ENCODE assay signal across 14 mouse cellular contexts in genomic region chr12:103358951-103359801, GRCm38 (mm10). TPM values are rescaled to one million over a fixed set of nuclear protein-coding genes. Genes with fewer than 3 reads are reported as not detected.
DNase-seq lines count a peak whose midpoint lies in the region; ATAC-seq and TF ChIP-seq lines count a peak whose summit lies in the region.
"Had no signal": no experiment of that assay in that cellular context is flagged by ENCODE, and none has a peak within 500 bp of the region (broad histone marks: within the 10 kb centered on the region; RNA-seq: fewer than 3 reads in every experiment).

No protein-coding gene starts in this region.

- no peak overlapping the region for H3K4me2 ChIP-seq in hindbrain, embryonic 11.5 days (replicated peaks; ENCODE audit: low read depth, low read length)
- no peak overlapping the region for H3K4me2 ChIP-seq in hindbrain, postnatal 0 days (ENCODE audit: low read depth, low read length)
- H3K4me2 ChIP-seq in neural tube, embryonic 13.5 days, result no peak overlapping the region
- no peak overlapping the region for H3K4me2 ChIP-seq in neural tube, embryonic 15.5 days
- H3K4me2 ChIP-seq: heart, embryonic 13.5 days; kidney, embryonic 15.5 days; liver, embryonic 12.5 days; stomach, embryonic 15.5 days had no signal

- 0 out of 2 replicates have a peak, but pooled peaks have one; percentile 42 for ATAC-seq in hindbrain, embryonic 11.5 days (ENCODE audit: low FRiP score)
- no peak; the same call in 1 of the 2 replicates for ATAC-seq in hindbrain, postnatal 0 days
- ATAC-seq in neural tube, embryonic 13.5 days (ENCODE audit: low read depth), result peak; percentile 42; the same call in 1 of the 2 replicates
- ATAC-seq in neural tube, embryonic 15.5 days (ENCODE audit: low FRiP score), result no peak
- ATAC-seq: liver, embryonic 12.5 days had no signal

- TF ChIP-seq POLR2A in lung, adult 2 months (IDR thresholded peaks at IDR 0.05; ENCODE audit: borderline replicate concordance, extremely low read depth, low read depth, low read length), result no peak

- no peak overlapping the region for H3K27ac ChIP-seq in hindbrain, embryonic 11.5 days (ENCODE audit: low read depth, low read length)
- H3K27ac ChIP-seq in hindbrain, postnatal 0 days, result no peak overlapping the region
- H3K27ac ChIP-seq in neural tube, embryonic 13.5 days (replicated peaks), result no peak overlapping the region
- no peak overlapping the region for H3K27ac ChIP-seq in neural tube, embryonic 15.5 days (replicated peaks)
- peak overlapping the region; percentile 98 for H3K27ac ChIP-seq in gastrocnemius, adult 2 months
- H3K27ac ChIP-seq: kidney, embryonic 15.5 days; liver, embryonic 12.5 days; stomach, embryonic 15.5 days had no signal

- H3K4me3 ChIP-seq in hindbrain, embryonic 11.5 days (ENCODE audit: low read depth, low read length), result no peak overlapping the region
- H3K4me3 ChIP-seq in hindbrain, postnatal 0 days (ENCODE audit: low read length), result no peak overlapping the region
- H3K4me3 ChIP-seq in neural tube, embryonic 13.5 days, result no peak overlapping the region
- H3K4me3 ChIP-seq in neural tube, embryonic 15.5 days (replicated peaks), result no peak overlapping the region
- peak overlapping the region; percentile 85 for H3K4me3 ChIP-seq in gastrocnemius, adult 2 months
- no peak overlapping the region for H3K4me3 ChIP-seq in lung, adult 2 months (replicated peaks; ENCODE audit: extremely low read depth, low read depth, low read length)
- H3K4me3 ChIP-seq: heart, embryonic 13.5 days; kidney, embryonic 15.5 days; liver, embryonic 12.5 days; stomach, embryonic 15.5 days had no signal

- H3K27me3 ChIP-seq in hindbrain, embryonic 11.5 days (ENCODE audit: control insufficient read depth, insufficient read depth, low read length), result no peaks in the 10 kb centered on the region
- H3K27me3 ChIP-seq in hindbrain, postnatal 0 days (ENCODE audit: insufficient read depth, low read length), result no peaks in the 10 kb centered on the region
- H3K27me3 ChIP-seq in neural tube, embryonic 13.5 days, result no peaks in the 10 kb centered on the region
- H3K27me3 ChIP-seq in neural tube, embryonic 15.5 days (replicated peaks), result no peaks in the 10 kb centered on the region
- H3K27me3 ChIP-seq: heart, embryonic 13.5 days; stomach, embryonic 15.5 days had no signal

- no peaks in the 10 kb centered on the region for H3K4me1 ChIP-seq in hindbrain, embryonic 11.5 days (replicated peaks; ENCODE audit: control insufficient read depth, insufficient read depth, low read length)
- H3K4me1 ChIP-seq in hindbrain, postnatal 0 days (ENCODE audit: insufficient read depth, low read length), result no peaks in the 10 kb centered on the region
- H3K4me1 ChIP-seq in neural tube, embryonic 13.5 days (replicated peaks), result peaks cover 6% of the 10 kb centered on the region; the same call in 1 of the 2 replicates
- no peaks in the 10 kb centered on the region for H3K4me1 ChIP-seq in neural tube, embryonic 15.5 days
- no peaks in the 10 kb centered on the region for H3K4me1 ChIP-seq in lung, adult 2 months (ENCODE audit: control insufficient read depth, insufficient read depth, low read length)
- H3K4me1 ChIP-seq: kidney, embryonic 15.5 days; liver, embryonic 12.5 days; stomach, embryonic 15.5 days had no signal

- no peaks in the 10 kb centered on the region for H3K9me3 ChIP-seq in hindbrain, embryonic 11.5 days (ENCODE audit: control insufficient read depth, low read length)
- no peaks in the 10 kb centered on the region for H3K9me3 ChIP-seq in hindbrain, postnatal 0 days (ENCODE audit: low read length)
- H3K9me3 ChIP-seq in neural tube, embryonic 13.5 days, result no peaks in the 10 kb centered on the region
- H3K9me3 ChIP-seq in neural tube, embryonic 15.5 days (replicated peaks), result no peaks in the 10 kb centered on the region
- H3K9me3 ChIP-seq: heart, embryonic 13.5 days; kidney, embryonic 15.5 days; liver, embryonic 12.5 days; stomach, embryonic 15.5 days had no signal

- TF ChIP-seq CTCF in hindbrain, postnatal 0 days (IDR thresholded peaks at IDR 0.05; ENCODE audit: low read depth), result no peak
- no peak for TF ChIP-seq CTCF in gastrocnemius, adult 2 months (IDR thresholded peaks at IDR 0.05)
- TF ChIP-seq CTCF in lung, adult 2 months (IDR thresholded peaks at IDR 0.05; ENCODE audit: insufficient read depth, low read length), result no peak

- 58% methylated on average over 4 of the region's 4 CpGs for WGBS in hindbrain, embryonic 11.5 days
- WGBS in hindbrain, postnatal 0 days, result 69% methylated on average over 4 of the region's 4 CpGs
- WGBS in neural tube, embryonic 13.5 days, result 62% methylated on average over 4 of the region's 4 CpGs
- 63% methylated on average over 4 of the region's 4 CpGs for WGBS in neural tube, embryonic 15.5 days
- 62% methylated on average over 4 of the region's 4 CpGs for WGBS in lung, adult 2 months

- no peak overlapping the region for H3K9ac ChIP-seq in hindbrain, embryonic 11.5 days (ENCODE audit: low read depth, low read length)
- H3K9ac ChIP-seq in hindbrain, postnatal 0 days (replicated peaks; ENCODE audit: low read length), result no peak overlapping the region
- H3K9ac ChIP-seq in neural tube, embryonic 13.5 days, result no peak overlapping the region
- H3K9ac ChIP-seq in neural tube, embryonic 15.5 days (replicated peaks), result no peak overlapping the region
- H3K9ac ChIP-seq: kidney, embryonic 15.5 days; liver, embryonic 12.5 days; stomach, embryonic 15.5 days had no signal

- H3K36me3 ChIP-seq in hindbrain, embryonic 11.5 days (ENCODE audit: control insufficient read depth, insufficient read depth, low read length), result no peaks in the 10 kb centered on the region
- no peaks in the 10 kb centered on the region for H3K36me3 ChIP-seq in hindbrain, postnatal 0 days (ENCODE audit: insufficient read depth, low read length)
- no peaks in the 10 kb centered on the region for H3K36me3 ChIP-seq in neural tube, embryonic 13.5 days
- H3K36me3 ChIP-seq in neural tube, embryonic 15.5 days, result no peaks in the 10 kb centered on the region
- H3K36me3 ChIP-seq: heart, embryonic 13.5 days; kidney, embryonic 15.5 days; liver, embryonic 12.5 days; stomach, embryonic 15.5 days had no signal

- no peak for DNase-seq in hindbrain, embryonic 11.5 days (ENCODE audit: low spot score)
- DNase-seq in hindbrain, postnatal 0 days (ENCODE audit: low spot score), result no peak
- DNase-seq in gastrocnemius, adult 2 months, result peak; percentile 88
- DNase-seq in mesoderm, embryonic 11.5 days (ENCODE audit: low read depth, low spot score), result peak; percentile 23
- DNase-seq in lung, adult 2 months, result no peak
- no peak for DNase-seq in cerebellum, adult 11 months
- DNase-seq: cerebellum, postnatal 10 days had no signal

- intact Hi-C loops in gastrocnemius, adult 2 months (cut with DNase I), result no loop called here

RNA-seq across cellular contexts. Expression of gene Asb2, which starts 3.4 kb away (rescaled TPM):
- 0.54 and 1.0 TPM in 2 replicates for polyA plus RNA-seq in hindbrain, embryonic 11.5 days (2014; fragmentation: Nextera tagmentation; extraction: Ambion mirVana)
- total RNA-seq in hindbrain, postnatal 0 days (2014; rRNA removed), result 3.2 and 4.2 TPM in 2 replicates
- 1.4 and 1.6 TPM in 2 replicates for polyA plus RNA-seq in hindbrain, postnatal 0 days (2015; fragmentation: Nextera tagmentation; extraction: Ambion mirVana)
- 1.6 and 1.9 TPM in 2 replicates for polyA plus RNA-seq in neural tube, embryonic 13.5 days (2015; fragmentation: Nextera tagmentation; extraction: Ambion mirVana)
- 2.1 and 3.3 TPM in 2 replicates for polyA plus RNA-seq in neural tube, embryonic 15.5 days (2015; fragmentation: Nextera tagmentation; extraction: Ambion mirVana)
- 100 to 1,000 TPM; 548 to 725 TPM for total RNA-seq in gastrocnemius, adult 2 months (2021)
- polyA plus RNA-seq in lung, adult 2 months (2012; rRNA removed), result 24.4 and 35.1 TPM in 2 replicates

RNA-seq across cellular contexts. Expression of gene Otub2, which starts 29.3 kb away (rescaled TPM):
- polyA plus RNA-seq in hindbrain, embryonic 11.5 days (2014; fragmentation: Nextera tagmentation; extraction: Ambion mirVana), result 12.1 and 15.2 TPM in 2 replicates
- total RNA-seq in hindbrain, postnatal 0 days (2014; rRNA removed), result 21.0 and 27.6 TPM in 2 replicates
- 17.3 and 18.5 TPM in 2 replicates for polyA plus RNA-seq in hindbrain, postnatal 0 days (2015; fragmentation: Nextera tagmentation; extraction: Ambion mirVana)
- 20.8 and 24.2 TPM in 2 replicates for polyA plus RNA-seq in neural tube, embryonic 13.5 days (2015; fragmentation: Nextera tagmentation; extraction: Ambion mirVana)
- 20.3 and 23.1 TPM in 2 replicates for polyA plus RNA-seq in neural tube, embryonic 15.5 days (2015; fragmentation: Nextera tagmentation; extraction: Ambion mirVana)
- total RNA-seq in gastrocnemius, adult 2 months (2021), result 1 to 10 TPM; 5.7 to 7.3 TPM
- polyA plus RNA-seq in lung, adult 2 months (2012; rRNA removed), result 5.0 and 10.4 TPM in 2 replicates

RNA-seq across cellular contexts. Expression of gene Fam181a, which starts 48.4 kb away (rescaled TPM):
- 16.6 and 23.8 TPM in 2 replicates for polyA plus RNA-seq in hindbrain, embryonic 11.5 days (2014; fragmentation: Nextera tagmentation; extraction: Ambion mirVana)
- total RNA-seq in hindbrain, postnatal 0 days (2014; rRNA removed), result 14.6 and 18.5 TPM in 2 replicates
- 8.1 and 9.2 TPM in 2 replicates for polyA plus RNA-seq in hindbrain, postnatal 0 days (2015; fragmentation: Nextera tagmentation; extraction: Ambion mirVana)
- polyA plus RNA-seq in neural tube, embryonic 13.5 days (2015; fragmentation: Nextera tagmentation; extraction: Ambion mirVana), result 8.5 and 10.3 TPM in 2 replicates
- 4.9 and 6.9 TPM in 2 replicates for polyA plus RNA-seq in neural tube, embryonic 15.5 days (2015; fragmentation: Nextera tagmentation; extraction: Ambion mirVana)
- not detected for total RNA-seq in gastrocnemius, adult 2 months (2021)
- polyA plus RNA-seq in lung, adult 2 months (2012; rRNA removed), result 0.47 and 1.00 TPM in 2 replicates
- total RNA-seq: adrenal gland, postnatal 4 days had no signal
- polyA plus RNA-seq: heart, embryonic 13.5 days; kidney, embryonic 15.5 days; liver, embryonic 12.5 days; stomach, embryonic 15.5 days had no signal

RNA-seq across cellular contexts. Expression of gene 9330161L09Rik, which starts 48.4 kb away (rescaled TPM):
- polyA plus RNA-seq in hindbrain, embryonic 11.5 days (2014; fragmentation: Nextera tagmentation; extraction: Ambion mirVana), result 0.97 and 1.1 TPM in 2 replicates
- total RNA-seq in hindbrain, postnatal 0 days (2014; rRNA removed), result 4.2 and 6.5 TPM in 2 replicates
- polyA plus RNA-seq in hindbrain, postnatal 0 days (2015; fragmentation: Nextera tagmentation; extraction: Ambion mirVana), result 0.91 and 1.1 TPM in 2 replicates
- polyA plus RNA-seq in neural tube, embryonic 13.5 days (2015; fragmentation: Nextera tagmentation; extraction: Ambion mirVana), result 0.59 and 0.92 TPM in 2 replicates
- polyA plus RNA-seq in neural tube, embryonic 15.5 days (2015; fragmentation: Nextera tagmentation; extraction: Ambion mirVana), result 0.36 and 1.1 TPM in 2 replicates
- 1 to 10 TPM in 1 of 2 experiments, under 1 TPM in 1; 0.82 to 1.9 TPM for total RNA-seq in gastrocnemius, adult 2 months (2021)
- 0.96 and 1.2 TPM in 2 replicates for polyA plus RNA-seq in lung, adult 2 months (2012; rRNA removed)

Comparison
In these comparisons a context has a peak if more than half of its experiments do, and no peak if none do; other contexts are left out.
1. ATAC-seq: peak in hindbrain, embryonic 11.5 days (single experiment) and neural tube, embryonic 13.5 days (single experiment); none in hindbrain, postnatal 0 days (single experiment) and neural tube, embryonic 15.5 days (single experiment).
2. DNase-seq: peak in gastrocnemius, adult 2 months (single experiment) and mesoderm, embryonic 11.5 days (single experiment); none in hindbrain, embryonic 11.5 days (single experiment), hindbrain, postnatal 0 days (single experiment), lung, adult 2 months (single experiment) and cerebellum, adult 11 months (single experiment).